Mouse (Mus musculus): ENCODE data around the gene Gm20696. TPM values are rescaled to one million over a fixed set of nuclear protein-coding genes. Genes with fewer than 3 reads are reported as not detected.

The Gm20696 gene
- polyA plus RNA-seq, 2 experiments = 2.0 to 5.9 TPM

- no peak for ATAC-seq (ENCODE audit: low FRiP score, low read depth)
- TF ChIP-seq POLR2A (IDR thresholded peaks at IDR 0.05; ENCODE audit: borderline replicate concordance, extremely low read depth, insufficient read depth, insufficient read length) = no peak
- Histone ChIP-seq H3K36me3 (ENCODE audit: control insufficient read depth, insufficient read depth, low read length) (peaks cover 10% of the 10 kb centered on the region; the same call in 1 of the 2 replicates), H3K27me3 (ENCODE audit: control insufficient read depth, insufficient read depth, low read length) (no peaks in the 10 kb centered on the region), H3K27ac (replicated peaks; ENCODE audit: low read depth, low read length) (no peak overlapping the region), H3K9ac (ENCODE audit: low read depth, low read length, severe bottlenecking) (no peak overlapping the region), H3K4me3 (replicated peaks; ENCODE audit: low read length) (no peak overlapping the region), H3K4me1 (ENCODE audit: control insufficient read depth, insufficient read depth, low read length) (peaks cover 30% of the 10 kb centered on the region), H3K9me3 (ENCODE audit: control insufficient read depth, low read length) (no peaks in the 10 kb centered on the region), H3K4me2 (replicated peaks; ENCODE audit: low read depth, low read length, severe bottlenecking) (no peak overlapping the region)
- no peak for DNase-seq (ENCODE audit: low spot score)
- 88% methylated on average over 6 of the region's 6 CpGs for WGBS
Observed at GRCm38 (mm10) chr6:99436371-99436770, 230.2 kb downstream of the Gm20696 start.

DNA sequence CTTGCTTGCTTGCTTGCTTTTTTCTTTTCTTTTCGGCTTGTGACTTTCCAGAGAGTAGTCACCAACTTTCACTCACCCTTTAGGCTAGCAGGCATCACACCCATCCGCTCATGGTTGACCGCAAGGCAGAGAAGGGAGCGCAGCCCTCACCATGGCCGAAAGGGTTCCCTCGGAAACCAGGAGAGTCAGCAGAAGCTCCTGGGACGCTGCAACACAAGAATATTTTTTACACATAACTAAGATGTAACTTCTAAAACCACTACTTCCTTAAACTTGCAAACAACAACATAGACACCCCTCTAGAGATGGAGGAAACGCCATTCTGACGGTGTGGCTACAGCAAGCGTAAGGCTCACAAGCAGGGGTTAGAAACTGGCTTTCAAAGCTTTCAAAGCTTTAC, 231.5 kb downstream of the Gm20696 start:
- Histone ChIP-seq H3K27ac (replicated peaks; ENCODE audit: low read depth, low read length) (no peak overlapping the region), H3K4me3 (replicated peaks; ENCODE audit: low read length) (no peak overlapping the region), H3K36me3 (ENCODE audit: control insufficient read depth, insufficient read depth, low read length) (peaks cover 10% of the 10 kb centered on the region; the same call in 1 of the 2 replicates), H3K27me3 (ENCODE audit: control insufficient read depth, insufficient read depth, low read length) (no peaks in the 10 kb centered on the region), H3K4me1 (ENCODE audit: control insufficient read depth, insufficient read depth, low read length) (peaks cover 17% of the 10 kb centered on the region), H3K9ac (ENCODE audit: low read depth, low read length, severe bottlenecking) (no peak overlapping the region), H3K9me3 (ENCODE audit: control insufficient read depth, low read length) (no peaks in the 10 kb centered on the region), H3K4me2 (replicated peaks; ENCODE audit: low read depth, low read length, severe bottlenecking) (no peak overlapping the region)
- TF ChIP-seq POLR2A (IDR thresholded peaks at IDR 0.05; ENCODE audit: borderline replicate concordance, extremely low read depth, insufficient read depth, insufficient read length) = no peak
- no peak for ATAC-seq (ENCODE audit: low FRiP score, low read depth)
- no peak for DNase-seq (ENCODE audit: low spot score)
- WGBS = 95% methylated on average over 10 of the region's 10 CpGs

DNA sequence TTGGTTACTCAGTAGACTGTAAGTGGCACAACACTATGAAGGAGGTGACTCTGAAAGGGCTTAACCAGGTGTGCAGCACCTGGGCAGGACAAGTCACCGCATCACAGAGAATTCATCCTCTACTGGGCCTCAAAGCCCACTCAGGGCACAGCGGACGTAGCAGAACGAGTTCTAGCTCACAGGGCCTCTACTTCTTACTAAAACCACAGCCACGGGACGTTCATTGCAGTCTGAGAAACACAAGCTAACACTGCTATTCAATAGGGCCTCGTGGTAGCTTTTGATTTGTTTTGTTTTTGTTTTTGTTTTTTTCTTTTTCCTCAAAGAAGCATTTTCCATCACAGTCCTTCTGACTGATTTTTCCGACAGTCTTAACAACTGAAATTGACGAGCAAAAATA, 233.6 kb downstream of the Gm20696 start:
- 89% methylated on average over 9 of the region's 9 CpGs for WGBS
- Histone ChIP-seq H3K9ac (ENCODE audit: low read depth, low read length, severe bottlenecking) (no peak overlapping the region), H3K36me3 (ENCODE audit: control insufficient read depth, insufficient read depth, low read length) (peaks cover 10% of the 10 kb centered on the region; the same call in 1 of the 2 replicates), H3K4me3 (replicated peaks; ENCODE audit: low read length) (no peak overlapping the region), H3K27me3 (ENCODE audit: control insufficient read depth, insufficient read depth, low read length) (no peaks in the 10 kb centered on the region), H3K4me1 (ENCODE audit: control insufficient read depth, insufficient read depth, low read length) (peaks cover under 1% of the 10 kb centered on the region; the same call in 1 of the 2 replicates), H3K9me3 (ENCODE audit: control insufficient read depth, low read length) (no peaks in the 10 kb centered on the region), H3K4me2 (replicated peaks; ENCODE audit: low read depth, low read length, severe bottlenecking) (no peak overlapping the region), H3K27ac (replicated peaks; ENCODE audit: low read depth, low read length) (no peak overlapping the region)
- DNase-seq (ENCODE audit: low spot score) (no peak), ATAC-seq (ENCODE audit: low FRiP score, low read depth) (no peak)
- no peak for TF ChIP-seq POLR2A (IDR thresholded peaks at IDR 0.05; ENCODE audit: borderline replicate concordance, extremely low read depth, insufficient read depth, insufficient read length)

DNA sequence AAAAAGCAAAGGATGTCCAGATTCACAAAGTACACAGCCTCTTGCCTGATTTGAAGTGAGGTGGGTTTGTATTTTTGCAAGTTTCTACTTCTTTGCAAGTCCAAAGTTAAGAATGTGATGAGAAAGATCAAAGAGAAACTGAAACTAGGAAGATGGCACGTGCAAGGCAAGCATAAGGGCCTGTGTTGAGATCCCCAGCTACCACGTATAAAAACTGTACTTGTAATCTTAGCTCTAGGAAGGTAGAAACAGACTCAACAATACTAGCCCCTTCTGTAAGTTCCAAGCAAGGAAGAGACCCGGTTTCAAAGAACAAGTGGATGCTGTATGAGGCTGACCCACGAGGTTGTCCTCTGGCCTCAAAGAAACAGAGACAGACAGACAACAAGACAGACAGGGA, 234.7 kb downstream of the Gm20696 start:
- Histone ChIP-seq H3K4me1 (ENCODE audit: control insufficient read depth, insufficient read depth, low read length) (no peaks in the 10 kb centered on the region; the same call in 1 of the 2 replicates), H3K9ac (ENCODE audit: low read depth, low read length, severe bottlenecking) (no peak overlapping the region), H3K4me3 (replicated peaks; ENCODE audit: low read length) (no peak overlapping the region), H3K9me3 (ENCODE audit: control insufficient read depth, low read length) (no peaks in the 10 kb centered on the region), H3K4me2 (replicated peaks; ENCODE audit: low read depth, low read length, severe bottlenecking) (no peak overlapping the region), H3K27ac (replicated peaks; ENCODE audit: low read depth, low read length) (no peak overlapping the region), H3K36me3 (ENCODE audit: control insufficient read depth, insufficient read depth, low read length) (peaks cover 10% of the 10 kb centered on the region; the same call in 1 of the 2 replicates), H3K27me3 (ENCODE audit: control insufficient read depth, insufficient read depth, low read length) (no peaks in the 10 kb centered on the region)
- WGBS = 71% methylated on average over 4 of the region's 4 CpGs
- DNase-seq (ENCODE audit: low spot score) (no peak), ATAC-seq (ENCODE audit: low FRiP score, low read depth) (no peak)
- no peak for TF ChIP-seq POLR2A (IDR thresholded peaks at IDR 0.05; ENCODE audit: borderline replicate concordance, extremely low read depth, insufficient read depth, insufficient read length)

- no peak overlapping the region for H3K27ac ChIP-seq (replicated peaks; ENCODE audit: low read depth, low read length)
- WGBS = 90% methylated on average over 14 of the region's 14 CpGs
- no peaks in the 10 kb centered on the region for H3K27me3 ChIP-seq (ENCODE audit: control insufficient read depth, insufficient read depth, low read length)
- no peak overlapping the region for H3K4me2 ChIP-seq (replicated peaks; ENCODE audit: low read depth, low read length, severe bottlenecking)
- H3K4me1 ChIP-seq (ENCODE audit: control insufficient read depth, insufficient read depth, low read length) = no peaks in the 10 kb centered on the region; the same call in 1 of the 2 replicates
- H3K36me3 ChIP-seq (ENCODE audit: control insufficient read depth, insufficient read depth, low read length) = peaks cover 10% of the 10 kb centered on the region; the same call in 1 of the 2 replicates
- H3K4me3 ChIP-seq (replicated peaks; ENCODE audit: low read length) = no peak overlapping the region
- no peak for TF ChIP-seq POLR2A (IDR thresholded peaks at IDR 0.05; ENCODE audit: borderline replicate concordance, extremely low read depth, insufficient read depth, insufficient read length)
- DNase-seq (ENCODE audit: low spot score) = no peak
- no peaks in the 10 kb centered on the region for H3K9me3 ChIP-seq (ENCODE audit: control insufficient read depth, low read length)
- H3K9ac ChIP-seq (ENCODE audit: low read depth, low read length, severe bottlenecking) = no peak overlapping the region
- ATAC-seq (ENCODE audit: low FRiP score, low read depth) = no peak
Observed at GRCm38 (mm10) chr6:99430560-99430959, 236.0 kb downstream of the Gm20696 start.
